Mouse (Mus musculus) cortical plate, adult 2 months (tissue): ENCODE measurements around the gene Gatb. TPM values are rescaled to one million over a fixed set of nuclear protein-coding genes. Genes with fewer than 3 reads are reported as not detected.

ENCODE experiments used
- H3K27ac ChIP-seq: fragments of 200-500 bp; 2 replicates; pipeline ENCODE4 v1.5.1; 2012; ENCODE audit warnings: low read length, control low read depth, inconsistent platforms; ENCODE audit not compliant: insufficient read depth
- H3K4me1 ChIP-seq: fragments of 200-500 bp; 2 replicates; pipeline ENCODE4 v1.6.1; 2011; ENCODE audit warnings: low read length; ENCODE audit not compliant: control insufficient read depth, insufficient read depth
- H3K4me3 ChIP-seq: fragments of 200-500 bp; 2 replicates; pipeline ENCODE4 v1.5.1; 2011; ENCODE audit warnings: mild to moderate bottlenecking, low read length, control low read depth; ENCODE audit not compliant: insufficient read depth
- CTCF ChIP-seq: fragments of 200-500 bp; IDR thresholded peaks from 2 replicates; pipeline ENCODE4 v1.5.1; 2011; ENCODE audit warnings: mild to moderate bottlenecking, control low read depth, low read length; ENCODE audit not compliant: insufficient read depth; ENCODE audit errors: extremely low read depth
- POLR2A ChIP-seq: fragments of 200-500 bp; IDR thresholded peaks from 2 replicates; pipeline ENCODE4 v1.6.1; 2011; ENCODE audit warnings: mild to moderate bottlenecking, low read length, control low read depth; ENCODE audit not compliant: insufficient read depth; ENCODE audit errors: extremely low read depth
- polyA plus RNA-seq: library from polyadenylated mRNA; depleted of rRNA; stranded (reverse); fragments of >200 nt; gene quantifications from 2 replicates; pipeline ENCODE4 v1.2.3, GENCODE M21; 2012; rRNA removed

Gene Gatb
- 16.2 and 18.6 TPM in 2 replicates for polyA plus RNA-seq

DNA sequence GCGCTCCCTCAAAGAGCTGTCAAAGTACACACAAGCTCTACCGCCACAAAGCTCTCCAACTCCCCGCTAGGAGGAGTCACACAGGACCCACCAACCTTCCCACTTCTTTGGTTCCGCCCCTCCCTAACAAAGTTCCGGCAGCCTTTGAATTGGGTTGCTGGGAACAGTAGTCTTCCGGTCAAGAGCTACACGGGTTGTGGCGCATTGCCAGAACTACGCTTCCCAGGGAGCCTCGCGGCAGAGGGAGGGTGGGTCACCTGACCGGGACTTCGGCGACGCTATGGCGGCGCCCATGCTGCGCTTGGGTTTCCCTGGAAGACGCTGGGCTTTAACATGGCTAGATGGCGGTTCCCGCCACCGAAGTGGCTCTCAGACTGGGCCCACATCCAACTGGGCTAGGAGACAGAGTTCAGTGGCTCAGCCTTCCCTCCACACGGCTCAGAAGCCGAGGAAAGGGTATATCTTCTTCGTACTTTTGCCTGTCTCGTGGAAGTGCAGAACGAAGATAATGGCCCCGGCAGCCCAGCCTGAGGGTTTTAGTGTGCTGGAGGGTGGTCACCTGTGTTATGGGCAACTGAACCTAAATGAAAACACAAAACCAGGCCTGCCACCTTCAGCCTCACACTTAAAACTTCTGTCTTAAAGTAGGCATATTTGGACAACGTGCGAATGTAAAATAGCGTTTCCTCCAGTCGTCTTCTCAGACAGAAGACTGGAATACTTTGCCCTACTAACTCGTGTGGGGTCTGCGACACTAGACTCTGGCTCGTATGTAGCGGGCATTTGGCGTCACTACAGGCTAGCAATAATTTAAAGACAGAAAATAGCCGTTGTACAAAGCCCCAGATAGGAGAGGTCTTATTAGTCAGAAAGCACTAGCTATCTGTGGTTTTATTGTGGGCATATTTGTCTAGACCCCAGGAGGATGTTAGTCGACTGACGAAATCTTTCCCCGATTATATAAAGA lies at the start of gene Gatb:
TSS of gene Gatb (plus strand) at position 256 of the 967 bp plus-strand sequence.
- H3K4me3 ChIP-seq: peak within 1 kb of the TSS; percentile 71
- peak; percentile 93 for TF ChIP-seq POLR2A
- TF ChIP-seq CTCF: peak; percentile 67

DNA sequence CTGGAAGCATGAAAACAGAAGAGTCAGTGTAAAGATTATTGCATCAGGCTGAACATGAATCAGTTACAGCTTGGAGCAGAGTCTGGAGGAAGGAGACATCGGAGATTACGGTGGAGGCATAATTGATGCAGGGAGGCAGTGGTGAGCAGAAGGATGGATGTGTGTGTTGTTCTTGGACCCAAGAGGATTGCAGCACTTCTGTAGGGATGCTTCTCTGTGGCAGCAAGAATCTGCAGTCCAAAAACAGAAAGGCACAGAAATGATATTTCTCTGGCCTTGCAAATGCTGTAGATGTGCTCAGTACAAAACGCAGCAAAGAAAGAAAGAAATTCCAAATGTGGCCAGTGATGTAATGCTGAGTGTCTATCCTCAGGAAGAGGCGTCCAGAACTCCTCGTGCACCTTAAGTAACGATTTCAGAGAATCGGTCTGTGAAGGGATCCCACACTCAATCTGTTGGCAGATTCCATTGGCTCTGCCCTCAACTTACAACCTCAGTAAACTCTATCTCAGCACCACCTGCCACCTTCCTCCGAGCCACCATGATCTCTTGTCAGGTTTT lies 43.2 kb upstream of the Gatb start:
- 0 out of 2 replicates have a peak, but pooled peaks have one; percentile 29 for TF ChIP-seq POLR2A
- TF ChIP-seq CTCF: no peak

More for the DNA sequence above, at the start of gene Gatb:
- Histone ChIP-seq H3K27ac (peak within 1 kb of the TSS; percentile 86), H3K4me1 (no peaks in the 10 kb centered on the region; the same call in 1 of the 2 replicates)

DNA sequence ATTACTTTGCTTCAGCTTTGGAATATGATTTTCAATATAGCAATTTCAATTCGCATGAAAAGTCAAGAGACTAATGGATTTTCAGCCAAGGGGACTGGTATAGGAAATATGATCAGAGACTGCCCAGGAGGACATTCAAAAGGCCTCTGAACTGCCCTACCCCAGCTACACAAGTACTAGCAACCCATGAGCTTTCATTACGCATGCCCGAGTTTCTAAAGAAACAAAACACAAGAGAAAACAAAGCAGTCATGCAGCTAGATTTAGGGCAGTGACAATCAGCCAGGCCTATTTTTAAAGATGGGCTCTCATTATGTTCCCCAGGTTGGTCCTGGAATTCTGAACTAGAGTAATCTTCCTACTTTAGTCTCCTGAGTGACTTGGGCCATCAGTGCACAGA lies 41.5 kb upstream of the Gatb start:
- 0 out of 2 replicates have a peak, but pooled peaks cover 2% of the 10 kb centered on the region for H3K4me1 ChIP-seq
- TF ChIP-seq POLR2A (no peak), CTCF (no peak)
- H3K27ac ChIP-seq: no peak overlapping the region
- no peak overlapping the region for H3K4me3 ChIP-seq

More for the DNA sequence above, 43.2 kb upstream of the Gatb start:
- H3K4me1 ChIP-seq: peaks cover 2% of the 10 kb centered on the region; the same call in 1 of the 2 replicates
- H3K4me3 ChIP-seq: no peak overlapping the region
- H3K27ac ChIP-seq: peak overlapping the region; percentile 41

DNA sequence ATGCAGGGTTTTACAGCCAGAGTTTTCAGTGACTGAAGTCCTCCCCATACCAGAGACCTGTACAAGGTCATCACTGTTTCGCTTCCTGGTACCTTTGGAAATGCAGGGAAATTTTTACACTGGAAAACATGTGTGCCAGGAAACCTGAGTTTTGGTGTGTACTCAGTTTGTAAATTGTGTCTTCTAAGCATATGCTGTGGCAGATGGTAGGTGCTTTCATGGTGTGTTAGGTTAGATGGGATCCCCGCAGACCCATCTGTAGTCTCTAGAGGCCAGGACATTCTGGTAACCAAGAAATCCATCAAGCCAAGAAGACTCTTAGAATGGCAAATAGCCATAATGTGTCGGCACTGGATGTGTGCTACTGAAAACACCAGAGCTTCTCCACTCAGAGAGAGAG lies 38.9 kb upstream of the Gatb start:
- no peak overlapping the region for H3K4me3 ChIP-seq
- no peak for TF ChIP-seq POLR2A
- TF ChIP-seq CTCF: no peak
- H3K27ac ChIP-seq: no peak overlapping the region
- 0 out of 2 replicates have a peak, but pooled peaks cover 2% of the 10 kb centered on the region for H3K4me1 ChIP-seq

DNA sequence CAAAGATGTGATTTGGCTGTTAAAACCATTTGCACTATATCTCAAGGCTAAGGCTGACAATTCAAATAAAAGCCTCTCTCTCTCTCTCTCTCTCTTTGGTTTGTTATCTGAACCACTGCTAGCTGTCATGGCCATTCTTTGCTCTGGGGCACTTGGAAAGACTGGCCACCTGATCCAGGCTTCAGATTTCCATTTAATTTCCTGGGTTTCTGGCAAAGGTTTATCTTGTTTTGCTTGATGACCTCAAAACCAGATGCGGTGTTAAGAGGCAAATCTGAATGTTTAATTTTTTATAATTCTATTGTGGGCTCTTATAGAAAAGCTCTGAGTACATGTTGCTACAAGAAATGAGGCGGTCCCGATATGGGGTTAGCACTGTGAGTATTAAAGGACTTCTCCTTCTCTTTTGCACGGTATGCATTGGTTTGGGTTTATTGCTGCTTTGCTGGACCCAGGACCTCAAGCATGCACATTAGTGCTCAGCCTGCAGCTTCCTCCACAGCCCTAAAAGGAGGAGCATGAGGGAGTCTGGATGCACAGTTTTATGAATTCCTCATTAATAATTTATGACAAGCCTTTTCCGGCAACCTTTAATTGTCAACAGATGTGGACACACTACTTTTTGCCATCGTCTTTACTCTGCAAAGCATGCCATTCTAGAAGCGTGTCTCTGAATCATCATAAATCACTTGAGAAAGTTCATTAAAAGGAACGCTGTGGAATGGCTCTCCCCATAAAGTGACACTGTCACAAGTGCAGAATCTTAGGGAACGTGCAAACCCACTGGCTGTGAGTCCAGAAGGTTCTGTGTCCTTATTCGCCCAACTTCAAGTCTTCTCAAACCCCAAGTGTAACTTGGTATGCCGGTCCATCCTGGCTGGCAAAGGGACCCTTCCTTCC lies 38.0 kb upstream of the Gatb start:
- Histone ChIP-seq H3K27ac (no peak overlapping the region), H3K4me1 (0 out of 2 replicates have a peak, but pooled peaks cover 2% of the 10 kb centered on the region), H3K4me3 (no peak overlapping the region)
- TF ChIP-seq CTCF (no peak), POLR2A (no peak)

DNA sequence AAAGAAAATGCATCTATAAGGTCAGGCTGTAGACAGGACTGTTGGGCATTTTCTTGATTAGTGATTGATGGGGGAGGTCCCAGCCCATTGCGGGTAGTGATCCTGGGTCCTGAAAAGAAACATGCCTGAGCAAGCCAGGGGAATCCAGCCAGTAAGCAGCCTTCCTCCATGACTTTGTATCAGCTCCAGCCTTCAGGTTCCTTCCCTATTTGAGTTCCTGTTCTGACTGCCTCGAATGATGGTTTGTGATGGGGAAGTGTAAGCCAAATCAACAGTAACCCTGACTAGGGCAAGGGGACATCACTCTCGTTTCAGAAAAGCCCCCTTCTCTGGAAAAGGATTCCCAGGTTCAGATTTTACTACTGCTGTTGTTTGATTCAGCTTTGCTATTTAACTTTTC lies 31.2 kb upstream of the Gatb start:
- Histone ChIP-seq H3K4me1 (no peaks in the 10 kb centered on the region), H3K27ac (no peak overlapping the region), H3K4me3 (no peak overlapping the region)
- no peak for TF ChIP-seq POLR2A
- no peak for TF ChIP-seq CTCF

DNA sequence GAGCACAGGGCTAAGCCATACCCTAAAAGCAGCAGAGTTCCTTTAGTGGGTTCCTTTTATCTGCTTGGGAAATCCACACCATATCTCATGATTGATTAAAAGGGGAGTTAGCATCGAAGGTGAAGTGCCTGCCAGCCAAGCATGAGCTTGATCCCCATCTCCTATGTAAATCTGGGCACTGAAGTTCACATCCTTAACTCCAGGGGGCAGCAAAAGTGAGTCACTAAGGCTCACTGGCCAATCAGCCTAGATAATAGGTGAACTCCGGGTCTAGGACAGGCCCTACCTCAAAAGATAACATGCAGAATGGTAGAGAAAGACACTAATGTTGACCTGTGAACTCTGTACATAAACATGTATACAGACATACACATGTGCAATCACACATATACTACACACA lies 30.3 kb upstream of the Gatb start:
- Histone ChIP-seq H3K4me1 (no peaks in the 10 kb centered on the region), H3K4me3 (no peak overlapping the region), H3K27ac (no peak overlapping the region)
- TF ChIP-seq CTCF (0 out of 2 replicates have a peak, but pooled peaks have one; percentile 30), POLR2A (no peak)

DNA sequence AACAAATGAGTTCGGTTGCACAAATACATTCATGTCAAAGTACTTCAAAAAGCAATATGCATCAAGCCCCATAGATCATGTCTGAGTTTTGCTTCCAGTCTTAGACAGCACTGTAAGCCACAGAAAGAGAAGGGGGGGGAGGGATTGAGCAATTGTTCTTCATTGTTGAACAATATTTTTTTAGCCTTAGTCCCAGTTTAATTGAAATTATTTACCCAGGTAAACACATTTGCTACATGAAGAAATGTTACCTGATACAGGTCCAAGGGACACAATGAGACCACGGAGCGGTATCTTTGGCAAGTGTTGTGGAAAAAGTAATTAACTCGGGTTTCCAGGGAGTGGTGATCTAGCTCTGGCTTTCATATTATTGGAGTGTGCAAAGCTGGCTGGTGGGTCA lies 23.6 kb upstream of the Gatb start:
- Histone ChIP-seq H3K27ac (no peak overlapping the region), H3K4me1 (peaks cover 5% of the 10 kb centered on the region; the same call in 1 of the 2 replicates), H3K4me3 (no peak overlapping the region)
- TF ChIP-seq CTCF (no peak), POLR2A (no peak)

DNA sequence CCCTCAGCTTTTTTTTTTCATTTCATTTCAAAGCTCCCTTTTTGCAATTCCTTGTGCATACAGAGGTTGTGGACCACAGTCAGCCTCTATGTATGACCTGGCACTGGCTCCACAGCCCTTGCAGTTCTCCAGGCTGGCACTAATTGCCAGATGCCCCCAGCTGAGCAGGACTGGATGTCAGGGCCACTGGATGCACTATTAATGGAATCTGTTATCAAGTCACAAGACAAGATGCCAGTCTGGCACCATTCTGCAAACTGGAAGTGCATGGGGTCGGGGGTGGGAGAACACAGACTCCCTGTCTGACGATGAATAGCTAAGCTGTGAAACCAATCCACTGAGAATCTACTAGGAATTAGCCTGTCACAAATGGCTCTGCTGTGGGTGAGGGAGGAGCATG lies 22.6 kb upstream of the Gatb start:
- no peak overlapping the region for H3K27ac ChIP-seq
- TF ChIP-seq CTCF (no peak), POLR2A (no peak)
- H3K4me1 ChIP-seq: peaks cover 5% of the 10 kb centered on the region; the same call in 1 of the 2 replicates
- H3K4me3 ChIP-seq: no peak overlapping the region
